Comparison of ENCODE assay signal across 12 mouse cellular contexts in genomic region chr17:47542061-47542460, GRCm38 (mm10). TPM values are rescaled to one million over a fixed set of nuclear protein-coding genes. Genes with fewer than 3 reads are reported as not detected.
DNase-seq lines count a peak whose midpoint lies in the region; TF ChIP-seq lines count a peak whose summit lies in the region.
"Had no signal": no experiment of that assay in that cellular context is flagged by ENCODE, and none has a peak within 500 bp of the region (broad histone marks: within the 10 kb centered on the region; RNA-seq: fewer than 3 reads in every experiment).

No protein-coding gene starts in this region.

- TF ChIP-seq POLR2A in kidney, adult 2 months (IDR thresholded peaks at IDR 0.05; ENCODE audit: low read depth, low read length) = no peak

- H3K4me1 ChIP-seq in ES-E14 (ENCODE audit: control insufficient read depth in 2 of 2, insufficient read depth in 2 of 2, low read length in 2 of 2, poor library complexity in 1 of 2) = peaks cover 8 to 33% of the 10 kb centered on the region in 2 experiments
- H3K4me1 ChIP-seq in kidney, adult 2 months (ENCODE audit: control insufficient read depth, insufficient read depth, low read length) = no peaks in the 10 kb centered on the region
- H3K4me1 ChIP-seq: hindbrain, embryonic 12.5 days; midbrain, embryonic 12.5 days had no signal

- peak overlapping the region; percentile 38; the same call in 1 of the 2 replicates for H3K27ac ChIP-seq in ES-E14 (ENCODE audit: insufficient read depth, low read depth, low read length, poor library complexity, severe bottlenecking)
- no peak overlapping the region for H3K27ac ChIP-seq in kidney, adult 2 months (ENCODE audit: insufficient read depth, low read depth, low read length)
- H3K27ac ChIP-seq: hindbrain, embryonic 12.5 days; midbrain, embryonic 12.5 days had no signal

- H3K4me3 ChIP-seq in ES-E14 (ENCODE audit: insufficient read depth in 1 of 2, low read depth in 1 of 2, low read length in 2 of 2, poor library complexity in 1 of 2, severe bottlenecking in 1 of 2) = no peak overlapping the region
- H3K4me3 ChIP-seq in kidney, adult 2 months (ENCODE audit: insufficient read depth, low read depth, low read length) = no peak overlapping the region
- H3K4me3 ChIP-seq: erythroblast, embryonic 14.5 days; hindbrain, embryonic 12.5 days; midbrain, embryonic 12.5 days had no signal

- no peaks in the 10 kb centered on the region for H3K36me3 ChIP-seq in ES-E14 (ENCODE audit: control insufficient read depth, insufficient read depth, low read length, poor library complexity, severe bottlenecking)
- no peaks in the 10 kb centered on the region for H3K36me3 ChIP-seq in kidney, adult 2 months (ENCODE audit: control insufficient read depth, insufficient read depth, low read length)
- H3K36me3 ChIP-seq: hindbrain, embryonic 12.5 days; midbrain, embryonic 12.5 days had no signal

- H3K9me3 ChIP-seq in ES-E14 (ENCODE audit: control insufficient read depth, insufficient read depth, low read depth, low read length) = no peaks in the 10 kb centered on the region
- H3K9me3 ChIP-seq: hindbrain, embryonic 12.5 days; midbrain, embryonic 12.5 days had no signal

- in situ Hi-C loops in ES-E14 (cut with MboI; ENCODE audit: low sequenced_read_pairs in 2 of 2, unreplicated experiment in 2 of 2) = no loop called here

- DNase-seq in CD4-positive, CD25-positive, alpha-beta regulatory T cell, adult 2 months (ENCODE audit: low read depth, low spot score) = peak; percentile 62
- DNase-seq in ES-E14 (ENCODE audit: low read depth, low spot score) = no peak
- peak; percentile 30 for DNase-seq in gonadal fat pad, adult 2 months (ENCODE audit: low read depth)
- peak; percentile 69 for DNase-seq in naive thymus-derived CD4-positive, alpha-beta T cell, adult 2 months (ENCODE audit: low read depth)
- DNase-seq in frontal cortex, postnatal 25 days (ENCODE audit: low spot score in 2 of 2) = no peak
- no peak for DNase-seq in kidney, adult 2 months
- DNase-seq in natural killer cell, adult 2 months (ENCODE audit: low spot score in 2 of 2) = no peak
- DNase-seq: adrenal gland, postnatal 25 days; right cerebral cortex, adult 18-20 months had no signal

- WGBS in kidney, adult 2 months = 67% methylated on average over 5 of the region's 5 CpGs

- H3K27me3 ChIP-seq in kidney, adult 2 months (replicated peaks; ENCODE audit: control insufficient read depth, insufficient read depth, low read length) = no peaks in the 10 kb centered on the region
- H3K27me3 ChIP-seq: hindbrain, embryonic 12.5 days; midbrain, embryonic 12.5 days had no signal

- H3K9ac ChIP-seq in ES-E14 (ENCODE audit: insufficient read depth, low read depth, low read length, poor library complexity, severe bottlenecking) = no peak overlapping the region
- H3K9ac ChIP-seq: hindbrain, embryonic 12.5 days; midbrain, embryonic 12.5 days had no signal

- no peak for TF ChIP-seq CTCF in kidney, adult 2 months (conservative IDR thresholded peaks at IDR 0.05; ENCODE audit: insufficient read depth, insufficient read length, low read depth, low read length)

TF ChIP-seq in ES-E14, 5 proteins besides CTCF, POLR2A, EP300 and RAD21:
- no peak for TF ChIP-seq ZC3H11A (IDR thresholded peaks at IDR 0.05; ENCODE audit: borderline replicate concordance, low read depth, low read length)
- no peak for TF ChIP-seq CHD2 (IDR thresholded peaks at IDR 0.05; ENCODE audit: low read depth, low read length)
- TF ChIP-seq ZNF384 (IDR thresholded peaks at IDR 0.05; ENCODE audit: low read depth, low read length) = no peak

RNA-seq across cellular contexts. Expression of gene Ccnd3, which starts 37.2 kb away (rescaled TPM):
- total RNA-seq in ES-E14 (2012; rRNA removed) = 125 and 131 TPM in 2 replicates
- 164 and 194 TPM in 2 replicates for polyA plus RNA-seq in gonadal fat pad, adult 2 months (2012; rRNA removed)
- 148 and 152 TPM in 2 replicates for polyA plus RNA-seq in kidney, adult 2 months (2012; rRNA removed)

RNA-seq across cellular contexts. Expression of gene Taf8, which starts 40.0 kb away (rescaled TPM):
- 40.0 and 58.6 TPM in 2 replicates for total RNA-seq in ES-E14 (2012; rRNA removed)
- 22.7 and 23.1 TPM in 2 replicates for polyA plus RNA-seq in gonadal fat pad, adult 2 months (2012; rRNA removed)
- polyA plus RNA-seq in kidney, adult 2 months (2012; rRNA removed) = 22.9 and 23.7 TPM in 2 replicates

Comparison
In these comparisons a context has a peak if more than half of its experiments do, and no peak if none do; other contexts are left out.
1. DNase-seq: peak in CD4-positive, CD25-positive, alpha-beta regulatory T cell, adult 2 months (single experiment), gonadal fat pad, adult 2 months (single experiment) and naive thymus-derived CD4-positive, alpha-beta T cell, adult 2 months (single experiment); none in ES-E14 (single experiment), frontal cortex, postnatal 25 days (0 of 2), kidney, adult 2 months (single experiment) and natural killer cell, adult 2 months (0 of 2).